Mouse (Mus musculus) limb, embryonic 12.5 days (tissue): ENCODE results near the gene Cela3b. TPM values are rescaled to one million over a fixed set of nuclear protein-coding genes. Genes with fewer than 3 reads are reported as not detected.

ENCODE experiments used
- ATAC-seq: fragments of 200-750 bp; cut with Nextera tagmentation; 2 replicates; pipeline ENCODE4 v1.8.0; 2017; ENCODE audit warnings: low read depth, moderate TSS enrichment; ENCODE audit not compliant: insufficient number of reproducible peaks, insufficient read depth, low FRiP score, low TSS enrichment
- H3K27ac ChIP-seq: fragments of 300-500 bp; sonication (generic); 2 replicates; pipeline ENCODE4 v1.5.1; 2016; ENCODE audit warnings: mild to moderate bottlenecking, moderate library complexity
- H3K27me3 ChIP-seq: fragments of 300-500 bp; sonication (generic); 2 replicates; pipeline ENCODE4 v1.6.1; 2016; ENCODE audit warnings: mild to moderate bottlenecking, moderate library complexity
- H3K36me3 ChIP-seq: fragments of 300-500 bp; sonication (generic); 2 replicates; pipeline ENCODE4 v1.6.1; 2016; ENCODE audit warnings: mild to moderate bottlenecking, moderate library complexity
- H3K4me1 ChIP-seq: fragments of 300-500 bp; sonication (generic); replicated peaks from 2 replicates; pipeline ENCODE4 v1.6.1; 2016
- H3K4me2 ChIP-seq: fragments of 300-500 bp; sonication (generic); 2 replicates; pipeline ENCODE4 v1.6.1; 2016; ENCODE audit warnings: mild to moderate bottlenecking, moderate library complexity
- H3K4me3 ChIP-seq: fragments of 300-500 bp; sonication (generic); replicated peaks from 2 replicates; pipeline ENCODE4 v1.5.1; 2016; ENCODE audit warnings: mild to moderate bottlenecking
- H3K9ac ChIP-seq: fragments of 300-500 bp; sonication (generic); replicated peaks from 2 replicates; pipeline ENCODE4 v1.6.1; 2016; ENCODE audit warnings: mild to moderate bottlenecking, moderate library complexity
- H3K9me3 ChIP-seq: fragments of 300-500 bp; sonication (generic); 2 replicates; pipeline ENCODE4 v1.6.1; 2016; ENCODE audit warnings: mild to moderate bottlenecking, moderate library complexity
- WGBS: fragments of 180-500 bp; shearing (Covaris S2); methylation state at CpG from one replicate; pipeline ENCODE4 v1.1.7; 2016; 5-methylcytosine and 5-hydroxymethylcytosine counted together
- polyA plus RNA-seq: library from polyadenylated mRNA; unstranded; fragments of >200 nt; fragmentation: Nextera tagmentation; extraction: Ambion mirVana; gene quantifications from 2 replicates; pipeline ENCODE4 v1.2.1, GENCODE M21; 2016

The Cela3b gene
- polyA plus RNA-seq, 1 experiment from 2014 or later, result not detected

DNA sequence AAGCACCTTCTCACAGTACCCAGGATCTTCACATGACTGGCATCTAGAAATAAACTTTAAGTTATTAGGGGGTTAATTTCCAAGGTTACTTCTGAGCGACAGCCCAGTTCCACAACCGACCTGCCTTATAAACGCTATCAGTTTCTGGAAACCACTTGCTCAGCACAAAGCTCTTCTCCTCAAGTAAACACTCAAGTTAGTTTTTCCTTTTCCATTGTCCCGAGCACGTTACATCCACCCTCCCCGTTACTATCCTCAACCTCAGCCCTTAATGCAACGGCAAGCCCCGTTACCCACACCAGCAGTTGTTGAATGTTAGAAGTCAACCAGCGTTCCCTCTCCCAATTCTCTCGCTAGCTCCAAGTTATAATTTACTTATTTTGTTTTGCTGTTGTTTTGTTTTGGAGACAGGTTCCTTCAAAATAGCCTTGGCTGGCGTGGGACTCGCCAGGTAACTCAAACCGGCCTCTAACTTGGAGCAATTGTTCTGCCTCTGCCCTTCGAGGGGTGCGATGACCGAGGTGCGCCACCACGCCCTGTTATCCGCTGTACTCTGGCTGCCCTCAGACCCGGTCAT, 42.8 kb downstream of the Cela3b start:
- Histone ChIP-seq H3K4me1 (peaks cover 10% of the 10 kb centered on the region; the same call in 1 of the 2 replicates), H3K4me2 (peak overlapping the region; percentile 76), H3K9me3 (no peaks in the 10 kb centered on the region), H3K9ac (peak overlapping the region; percentile 75), H3K27ac (peak overlapping the region; percentile 92), H3K27me3 (no peaks in the 10 kb centered on the region), H3K4me3 (peak overlapping the region; percentile 81), H3K36me3 (peaks cover 3% of the 10 kb centered on the region; the same call in 1 of the 2 replicates)
- WGBS, result 2% methylated on average over 20 of the region's 20 CpGs
- ATAC-seq, result no peak

- no peak overlapping the region for H3K4me3 ChIP-seq
- no peaks in the 10 kb centered on the region for H3K27me3 ChIP-seq
- H3K9me3 ChIP-seq, result no peaks in the 10 kb centered on the region
- peaks cover 12% of the 10 kb centered on the region for H3K4me1 ChIP-seq
- H3K4me2 ChIP-seq, result peak overlapping the region; percentile 13
- no peaks in the 10 kb centered on the region for H3K36me3 ChIP-seq
- H3K9ac ChIP-seq, result no peak overlapping the region
- 29% methylated on average over 15 of the region's 16 CpGs for WGBS
- 0 out of 2 replicates have a peak overlapping the region, but pooled peaks have one; percentile 35 for H3K27ac ChIP-seq
- no peak for ATAC-seq
Observed at GRCm38 (mm10) chr4:137380702-137381605, 49.4 kb downstream of the Cela3b start.

DNA sequence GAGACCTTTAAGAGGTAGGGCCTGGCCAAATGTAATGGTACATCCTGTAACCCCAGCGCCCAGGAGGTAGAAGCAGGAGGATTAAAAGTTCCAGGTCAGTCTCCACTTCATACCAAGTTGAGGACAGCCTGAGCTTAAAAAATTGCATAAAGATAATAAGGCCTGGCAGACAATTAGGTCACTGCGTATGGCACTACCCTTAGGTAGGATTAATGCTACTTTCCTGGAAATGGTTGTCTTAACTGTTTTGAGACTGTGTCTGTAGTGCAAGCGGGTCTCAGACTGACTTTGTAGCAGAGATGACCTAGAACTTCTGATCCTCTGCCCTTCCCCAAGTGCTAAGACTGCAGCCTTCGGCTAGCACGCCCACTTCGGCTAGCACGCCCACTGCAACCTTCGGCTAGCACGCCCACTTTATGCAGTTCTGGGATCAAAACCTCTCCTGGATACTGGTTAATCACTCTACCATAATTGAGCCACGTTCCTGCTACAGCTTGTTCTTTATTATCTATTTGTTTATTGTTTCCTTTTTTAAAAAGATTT, 50.6 kb downstream of the Cela3b start:
- Histone ChIP-seq H3K36me3 (no peaks in the 10 kb centered on the region), H3K9me3 (no peaks in the 10 kb centered on the region), H3K4me2 (no peak overlapping the region), H3K4me3 (no peak overlapping the region), H3K27me3 (no peaks in the 10 kb centered on the region), H3K27ac (no peak overlapping the region), H3K4me1 (peaks cover 20% of the 10 kb centered on the region), H3K9ac (no peak overlapping the region)
- ATAC-seq, result no peak
- 92% methylated on average over 10 of the region's 10 CpGs for WGBS

- Histone ChIP-seq H3K4me1 (peaks cover 20% of the 10 kb centered on the region), H3K9ac (no peak overlapping the region), H3K27ac (no peak overlapping the region), H3K9me3 (no peaks in the 10 kb centered on the region), H3K36me3 (no peaks in the 10 kb centered on the region), H3K4me2 (no peak overlapping the region), H3K27me3 (no peaks in the 10 kb centered on the region), H3K4me3 (no peak overlapping the region)
- no peak for ATAC-seq
- WGBS, result 80% methylated on average over 3 of the region's 3 CpGs
Observed at GRCm38 (mm10) chr4:137379085-137379484, 51.3 kb downstream of the Cela3b start.

GRCm38 (mm10) chr4:137377526-137378304, 52.6 kb downstream of the Cela3b start:
- H3K4me1 ChIP-seq, result peaks cover 20% of the 10 kb centered on the region
- no peak overlapping the region for H3K9ac ChIP-seq
- no peaks in the 10 kb centered on the region for H3K36me3 ChIP-seq
- H3K4me3 ChIP-seq, result no peak overlapping the region
- no peaks in the 10 kb centered on the region for H3K27me3 ChIP-seq
- H3K4me2 ChIP-seq, result no peak overlapping the region
- no peak for ATAC-seq
- WGBS, result 78% methylated on average over 4 of the region's 4 CpGs
- H3K9me3 ChIP-seq, result no peaks in the 10 kb centered on the region
- no peak overlapping the region for H3K27ac ChIP-seq

GRCm38 (mm10) chr4:137376778-137377177, 53.6 kb downstream of the Cela3b start:
- Histone ChIP-seq H3K27ac (no peak overlapping the region), H3K27me3 (no peaks in the 10 kb centered on the region), H3K4me2 (no peak overlapping the region), H3K9me3 (no peaks in the 10 kb centered on the region), H3K9ac (no peak overlapping the region), H3K4me1 (peaks cover 20% of the 10 kb centered on the region), H3K36me3 (no peaks in the 10 kb centered on the region), H3K4me3 (no peak overlapping the region)
- ATAC-seq, result no peak
- 60% methylated on average over 2 of the region's 2 CpGs for WGBS

DNA sequence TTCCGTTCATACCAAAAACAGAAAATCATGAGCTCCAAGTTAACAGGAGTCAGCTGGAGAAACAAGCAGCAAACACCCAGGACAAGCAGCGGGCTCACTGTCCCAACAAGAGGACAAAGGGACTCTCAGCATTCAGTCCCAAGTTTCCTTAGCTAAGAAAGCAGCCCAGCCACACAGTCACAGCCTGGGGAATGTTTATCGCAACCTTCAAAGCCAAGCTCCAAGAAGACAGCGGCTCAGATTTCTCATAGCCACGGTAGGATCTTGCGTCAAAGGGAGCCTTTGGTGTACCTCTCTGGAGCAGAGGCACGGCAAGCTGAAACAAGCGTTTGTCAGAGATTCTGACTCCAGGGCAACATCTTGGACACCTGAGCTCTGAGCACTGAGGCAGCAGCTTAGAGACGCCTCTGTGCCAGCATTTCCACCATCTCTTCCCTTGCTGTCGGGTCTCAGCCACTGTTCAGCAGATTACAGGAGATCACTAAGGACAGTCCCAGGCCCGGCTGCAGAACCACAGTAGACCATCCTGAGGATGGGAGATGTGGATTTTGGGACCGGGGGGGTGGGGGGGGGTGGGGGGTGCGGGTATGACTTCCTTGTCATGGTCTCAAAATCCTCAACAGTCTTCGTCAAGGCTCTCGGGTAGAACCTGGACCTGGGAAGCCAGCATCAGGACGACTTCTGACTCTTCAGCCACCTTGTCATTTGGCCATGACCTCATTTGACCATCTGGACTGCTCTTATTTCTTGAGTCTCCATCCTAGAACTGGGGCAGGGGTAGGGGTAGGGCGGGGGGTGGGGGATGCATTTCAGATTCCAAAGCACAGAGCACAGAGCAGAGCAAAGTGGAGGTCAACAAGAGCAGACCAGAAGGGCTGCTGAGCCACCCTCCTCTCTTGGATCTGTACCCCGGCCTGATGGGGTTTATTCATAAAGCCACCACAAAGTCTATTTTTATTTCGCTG, 54.7 kb downstream of the Cela3b start:
- 31% methylated on average over 19 of the region's 19 CpGs for WGBS
- Histone ChIP-seq H3K4me2 (peak overlapping the region; percentile 17; the same call in 1 of the 2 replicates), H3K9ac (no peak overlapping the region; the same call in 1 of the 2 replicates), H3K36me3 (no peaks in the 10 kb centered on the region), H3K9me3 (no peaks in the 10 kb centered on the region), H3K27me3 (no peaks in the 10 kb centered on the region), H3K4me3 (no peak overlapping the region), H3K4me1 (peaks cover 15% of the 10 kb centered on the region), H3K27ac (peak overlapping the region; percentile 62)
- ATAC-seq, result peak; percentile 44; the same call in 1 of the 2 replicates

DNA sequence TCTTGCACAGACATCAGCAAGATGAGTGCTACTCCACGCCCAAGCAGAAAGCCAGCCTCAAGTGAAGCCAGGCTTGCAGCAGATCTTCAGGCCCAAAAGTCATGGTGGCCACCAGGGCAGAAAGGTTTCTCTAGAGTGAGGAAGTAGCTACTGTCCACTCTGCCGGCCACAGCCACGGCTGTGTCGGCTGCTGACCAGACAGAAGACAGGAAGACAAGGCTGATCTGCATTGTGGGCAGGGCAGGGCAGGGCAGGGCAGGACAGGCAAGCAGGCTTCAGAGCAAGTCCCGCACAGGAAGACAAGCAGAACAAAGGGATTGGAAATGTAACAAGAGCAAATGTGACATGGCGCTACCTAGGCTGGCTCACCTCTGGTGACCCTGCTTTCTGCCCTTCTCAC, 56.6 kb downstream of the Cela3b start:
- Histone ChIP-seq H3K4me3 (no peak overlapping the region), H3K9ac (no peak overlapping the region), H3K36me3 (no peaks in the 10 kb centered on the region), H3K4me2 (no peak overlapping the region), H3K27me3 (no peaks in the 10 kb centered on the region), H3K9me3 (no peaks in the 10 kb centered on the region), H3K27ac (0 out of 2 replicates have a peak overlapping the region, but pooled peaks have one; percentile 29), H3K4me1 (peaks cover 21% of the 10 kb centered on the region)
- 61% methylated on average over 6 of the region's 6 CpGs for WGBS
- no peak for ATAC-seq

GRCm38 (mm10) chr4:137371596-137372523, 58.5 kb downstream of the Cela3b start:
- Histone ChIP-seq H3K4me1 (peaks cover 30% of the 10 kb centered on the region), H3K4me2 (no peak overlapping the region), H3K4me3 (no peak overlapping the region), H3K9me3 (no peaks in the 10 kb centered on the region), H3K27ac (no peak overlapping the region), H3K36me3 (no peaks in the 10 kb centered on the region), H3K27me3 (no peaks in the 10 kb centered on the region), H3K9ac (no peak overlapping the region)
- WGBS, result 82% methylated on average over 16 of the region's 16 CpGs
- ATAC-seq, result no peak
